Mouse (Mus musculus) thymus, adult 18-20 months (tissue): Measurements from ENCODE around the gene Igf2r.
A peak's percentile ranks its signal among the peaks of the same experiment; 100 is the strongest.

Experiments used
- DNase-seq, 2 experiments: peaks; one replicate each; pipeline ENCODE4 v3.0.0; 2022; ENCODE audit warnings: mixed read lengths in 2 of 2

The Igf2r gene

DNA sequence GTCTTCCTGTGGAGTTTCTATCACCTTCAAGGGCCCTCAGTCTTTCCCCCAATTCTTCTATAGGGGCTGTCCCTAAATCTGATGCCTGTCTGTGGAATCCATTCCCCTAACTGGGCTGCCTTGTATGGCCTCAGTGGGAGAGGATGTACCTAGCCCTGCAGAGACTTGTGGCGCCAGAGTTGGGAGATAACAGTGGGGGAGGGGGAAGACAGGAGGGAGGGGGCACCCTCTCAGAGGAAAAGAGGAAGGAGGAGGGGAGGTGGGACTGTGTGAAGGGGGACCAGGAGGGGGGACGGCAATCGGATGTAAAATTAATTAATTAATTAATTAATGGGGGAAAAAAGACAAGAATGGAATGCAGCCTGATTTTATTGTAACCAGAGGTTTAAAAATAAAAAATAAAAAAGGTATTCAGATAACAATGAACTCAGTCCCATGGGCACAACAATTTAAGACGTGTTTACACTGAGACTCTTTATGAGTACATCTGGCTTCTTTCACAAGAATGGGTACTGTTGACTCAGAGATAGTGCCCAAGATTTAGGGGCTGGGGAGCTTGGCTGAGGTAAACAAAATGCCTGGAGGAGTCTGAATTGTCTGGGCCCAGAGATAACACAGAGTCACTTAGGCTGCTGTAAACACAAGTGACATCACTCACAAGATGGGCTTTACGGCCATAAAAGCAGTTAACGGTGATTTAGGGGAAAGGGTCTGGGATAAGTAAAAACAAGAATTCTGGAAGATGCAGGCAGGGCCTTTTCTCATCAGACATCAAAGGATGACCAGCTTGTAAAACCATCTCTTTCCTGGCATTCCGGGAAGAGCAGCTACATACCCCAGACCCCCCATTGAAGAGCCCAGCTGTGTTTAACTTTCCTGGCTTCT lies 100.7 kb downstream of the Igf2r start:
- no peak for DNase-seq

DNA sequence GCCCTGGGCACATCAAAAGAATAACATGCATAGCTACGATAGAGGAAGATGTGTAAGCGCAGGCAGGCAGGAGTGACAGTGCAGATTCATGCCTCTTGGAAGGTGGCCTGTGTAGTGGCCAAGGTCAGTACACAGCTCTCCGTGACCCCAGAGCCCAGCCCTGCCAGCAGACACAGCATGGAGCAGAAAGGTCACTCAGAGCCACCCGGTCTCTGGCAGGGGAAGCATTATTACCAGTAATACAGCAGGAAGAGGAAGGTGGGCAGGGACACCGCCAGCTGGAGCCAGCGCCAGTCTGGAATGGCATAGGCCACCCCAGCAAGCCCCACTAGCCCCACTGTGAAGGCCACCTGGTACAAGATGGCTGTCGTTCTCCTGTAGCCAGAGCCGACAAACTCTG lies 105.3 kb downstream of the Igf2r start:
- no peak for DNase-seq

DNA sequence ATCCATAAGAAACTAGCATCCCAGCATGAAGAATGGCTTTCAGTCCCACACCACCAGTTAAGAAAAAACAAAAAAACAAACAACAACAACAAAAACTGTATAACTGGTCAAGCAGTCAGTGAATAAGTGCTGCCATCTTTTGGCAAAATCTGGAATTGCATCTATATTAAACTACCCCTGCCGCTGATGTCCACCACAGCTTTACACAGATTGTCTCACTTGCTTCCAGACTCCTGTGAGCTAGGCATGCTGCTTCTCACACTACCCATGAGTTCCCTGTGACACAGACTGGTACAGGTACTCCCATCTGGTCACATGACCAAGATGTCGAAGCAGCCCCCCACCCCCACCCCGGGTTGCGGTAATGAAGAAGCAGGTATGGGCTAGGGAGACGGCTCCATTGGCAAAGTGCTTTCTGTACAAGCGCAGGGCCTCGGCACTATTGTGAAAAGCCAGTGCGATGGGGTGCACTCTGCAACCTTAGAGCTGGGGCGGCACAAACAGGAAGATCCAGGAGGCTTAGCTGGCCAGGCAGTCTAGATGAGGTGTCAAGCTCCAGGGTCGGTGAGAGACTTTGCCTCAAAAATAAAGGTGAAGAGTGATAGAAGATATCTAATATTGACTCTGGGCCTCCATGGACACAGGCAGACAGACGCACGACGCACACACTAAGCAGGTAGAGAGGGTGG lies 108.7 kb downstream of the Igf2r start:
- no peak for DNase-seq

DNA sequence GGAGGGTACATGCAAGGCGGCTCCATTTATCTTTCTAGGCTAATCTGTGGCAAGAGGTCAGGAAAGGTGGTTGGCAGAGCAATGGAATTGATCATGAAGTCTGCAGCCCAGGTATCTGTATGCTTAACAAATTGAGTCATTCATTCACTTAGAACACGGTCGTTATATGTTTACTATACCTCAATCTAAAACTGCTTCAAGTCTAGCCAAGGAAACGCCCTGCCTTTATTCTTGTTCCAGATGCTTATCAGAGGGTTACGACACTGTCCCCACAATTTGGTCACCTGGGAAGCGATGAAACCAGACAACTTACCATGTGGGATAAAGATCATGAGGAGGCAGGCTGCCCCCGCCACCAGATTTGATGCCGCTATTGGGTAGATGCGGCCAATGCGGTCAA lies 110.2 kb downstream of the Igf2r start:
- DNase-seq = no peak

DNA sequence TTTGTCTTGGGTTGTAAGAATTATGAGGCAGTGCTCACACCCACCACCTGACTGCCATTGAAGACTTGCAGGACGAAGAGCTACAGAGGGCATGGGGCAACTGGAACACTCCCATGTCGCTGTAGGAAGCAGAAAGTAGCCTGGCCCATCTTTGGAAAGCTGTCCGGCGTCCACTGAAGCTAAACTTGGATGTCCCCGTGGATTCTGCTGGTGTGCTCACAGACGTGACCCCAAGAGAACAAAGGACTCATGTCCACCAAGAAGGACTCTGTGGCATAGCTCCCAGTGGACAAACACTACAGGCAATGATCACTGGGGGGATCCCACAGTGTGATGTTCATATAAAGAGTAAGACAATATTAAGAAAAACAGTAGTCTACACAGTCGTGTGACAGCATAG lies 110.7 kb downstream of the Igf2r start:
- no peak for DNase-seq

DNA sequence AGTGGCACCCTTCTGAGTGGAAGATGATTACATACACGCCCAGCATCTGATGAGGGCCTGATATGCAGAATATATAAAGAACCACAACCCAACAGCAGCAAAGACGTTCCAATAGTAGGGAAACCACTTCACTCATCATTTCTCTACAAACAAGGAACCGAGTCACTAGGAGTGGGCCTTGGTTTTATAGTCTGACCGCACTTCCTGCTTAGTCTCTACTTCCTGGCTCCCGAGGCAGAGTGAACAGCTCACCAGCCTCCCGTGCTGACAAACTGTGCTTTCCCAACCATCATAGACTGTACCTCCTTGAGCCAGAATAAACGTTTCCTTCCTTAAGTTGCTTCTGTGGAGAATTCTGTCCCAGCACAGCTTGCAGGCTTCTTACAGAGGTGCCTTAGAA lies 113.6 kb downstream of the Igf2r start:
- DNase-seq = peak in 1 of 2 experiments; percentile 11

DNA sequence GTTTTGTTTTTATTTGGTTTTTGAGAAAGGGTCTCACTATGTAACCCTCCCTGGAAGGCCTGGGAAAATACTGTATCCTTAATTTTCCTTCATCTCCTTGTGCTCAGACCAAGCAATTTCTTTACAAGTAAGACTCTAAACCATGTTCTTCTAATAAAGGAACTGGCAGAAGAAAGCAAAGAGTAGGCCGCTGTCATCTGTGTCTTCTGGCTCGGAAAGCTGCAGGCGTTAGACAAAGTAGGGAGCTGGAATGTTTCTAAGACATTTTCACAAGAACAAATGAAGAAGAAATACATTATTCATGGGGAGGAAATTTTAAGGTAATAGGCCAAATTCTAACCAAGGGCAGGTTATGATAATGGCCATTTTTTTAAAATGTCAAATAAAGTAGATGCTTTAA lies 115.4 kb downstream of the Igf2r start:
- no peak for DNase-seq

DNA sequence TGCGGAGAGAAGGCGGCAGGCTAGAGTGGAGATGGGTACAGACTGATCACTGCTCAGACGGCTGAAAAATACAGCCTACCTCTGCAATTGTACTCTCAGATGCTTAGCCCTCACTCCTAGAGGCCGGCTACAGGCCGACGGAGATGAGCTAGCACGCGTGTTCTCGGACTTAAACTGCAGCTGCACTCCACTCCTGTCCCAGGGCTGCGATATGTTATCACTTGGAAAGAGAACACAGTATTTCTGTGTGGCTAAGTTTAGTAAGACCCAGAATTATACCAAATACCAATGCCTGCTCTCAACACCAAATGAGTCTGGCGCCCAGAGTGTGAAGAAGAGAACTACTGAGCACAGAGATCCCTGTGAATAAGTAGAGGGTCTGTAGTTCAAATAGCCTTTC lies 116.9 kb downstream of the Igf2r start:
- DNase-seq = no peak

DNA sequence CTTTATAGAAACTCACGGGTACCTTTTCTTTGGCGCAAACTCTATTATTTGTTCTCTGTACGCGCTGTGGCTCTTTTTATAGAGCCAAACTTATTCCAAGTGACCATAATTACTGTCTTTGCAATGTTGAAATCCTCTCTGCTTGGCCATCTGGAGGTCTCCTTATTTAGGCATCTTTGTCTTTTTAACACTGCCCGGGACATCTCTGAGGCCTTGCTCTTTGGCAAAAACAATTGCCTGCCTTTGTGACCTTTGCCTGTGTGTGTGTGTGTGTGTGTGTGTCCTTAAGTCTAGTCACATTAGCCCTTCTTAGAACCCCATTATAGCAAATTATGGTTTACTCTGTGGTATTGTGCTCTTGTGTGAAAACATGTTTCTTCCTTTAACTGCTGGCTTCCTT lies 124.0 kb downstream of the Igf2r start:
- no peak for DNase-seq

DNA sequence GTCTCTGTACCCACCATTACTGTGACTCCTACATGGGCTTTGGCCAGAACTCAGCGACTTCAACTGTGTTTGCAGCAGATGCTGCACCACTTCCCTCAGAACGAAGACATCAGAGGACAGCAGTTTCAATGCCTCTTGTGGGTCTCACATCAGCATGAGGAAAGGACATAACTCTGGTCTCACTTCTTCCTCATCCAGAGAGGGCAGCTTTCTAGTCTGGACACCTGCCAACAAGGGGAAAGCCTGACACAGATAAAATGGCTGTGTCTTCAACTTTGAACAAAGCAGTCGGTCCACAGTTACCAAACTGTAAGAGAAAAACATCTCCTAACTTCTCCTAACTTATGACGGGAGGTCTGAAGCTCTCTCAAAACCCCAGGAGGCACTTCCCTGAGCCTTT lies 128.4 kb downstream of the Igf2r start:
- no peak for DNase-seq

DNA sequence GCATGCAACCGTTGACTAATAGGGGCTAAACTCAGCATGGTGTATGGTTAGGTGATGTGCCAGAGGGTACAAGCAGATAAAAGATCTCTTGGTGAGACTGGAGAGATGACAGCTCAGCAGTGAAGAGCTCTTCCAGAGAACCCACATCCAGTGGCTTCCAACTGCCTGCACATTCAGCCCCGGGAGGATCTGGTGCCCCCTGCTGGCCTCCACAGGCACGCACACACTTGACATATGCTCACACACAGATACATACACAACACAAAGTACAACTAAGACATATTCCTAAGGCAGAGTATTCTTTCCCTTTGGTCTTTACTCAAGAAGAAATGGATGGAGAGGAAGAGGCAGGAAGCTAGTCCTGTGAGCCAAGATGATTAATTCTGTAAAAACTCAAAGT lies 129.9 kb downstream of the Igf2r start:
- no peak for DNase-seq

DNA sequence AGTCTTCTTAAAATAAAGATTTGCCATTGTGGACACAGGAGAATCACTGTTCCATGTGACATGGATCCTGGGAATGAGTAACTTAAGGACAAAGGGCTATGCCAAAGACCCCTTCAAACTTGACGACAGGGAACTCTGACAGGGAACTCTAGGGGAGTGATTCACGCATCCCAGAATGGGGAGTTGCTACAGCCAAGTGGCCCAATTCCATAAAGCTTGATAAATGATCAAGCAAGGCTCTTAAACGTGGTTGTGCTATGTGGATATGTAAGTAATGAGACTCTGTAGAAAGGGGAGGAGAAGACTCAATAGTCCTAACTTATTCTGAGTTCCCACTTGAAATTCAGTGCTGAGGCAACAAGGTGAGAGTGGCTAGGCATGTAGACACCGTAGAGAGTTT lies 134.7 kb downstream of the Igf2r start:
- DNase-seq = no peak
